Mouse (Mus musculus): ENCODE measurements around the gene Foxb1. TPM values are rescaled to one million over a fixed set of nuclear protein-coding genes. Genes with fewer than 3 reads are reported as not detected.
A peak's percentile ranks its signal among the peaks of the same experiment; 100 is the strongest.

Foxb1 gene
- polyA plus RNA-seq, 1 experiment from 2014 or later: not detected

DNA sequence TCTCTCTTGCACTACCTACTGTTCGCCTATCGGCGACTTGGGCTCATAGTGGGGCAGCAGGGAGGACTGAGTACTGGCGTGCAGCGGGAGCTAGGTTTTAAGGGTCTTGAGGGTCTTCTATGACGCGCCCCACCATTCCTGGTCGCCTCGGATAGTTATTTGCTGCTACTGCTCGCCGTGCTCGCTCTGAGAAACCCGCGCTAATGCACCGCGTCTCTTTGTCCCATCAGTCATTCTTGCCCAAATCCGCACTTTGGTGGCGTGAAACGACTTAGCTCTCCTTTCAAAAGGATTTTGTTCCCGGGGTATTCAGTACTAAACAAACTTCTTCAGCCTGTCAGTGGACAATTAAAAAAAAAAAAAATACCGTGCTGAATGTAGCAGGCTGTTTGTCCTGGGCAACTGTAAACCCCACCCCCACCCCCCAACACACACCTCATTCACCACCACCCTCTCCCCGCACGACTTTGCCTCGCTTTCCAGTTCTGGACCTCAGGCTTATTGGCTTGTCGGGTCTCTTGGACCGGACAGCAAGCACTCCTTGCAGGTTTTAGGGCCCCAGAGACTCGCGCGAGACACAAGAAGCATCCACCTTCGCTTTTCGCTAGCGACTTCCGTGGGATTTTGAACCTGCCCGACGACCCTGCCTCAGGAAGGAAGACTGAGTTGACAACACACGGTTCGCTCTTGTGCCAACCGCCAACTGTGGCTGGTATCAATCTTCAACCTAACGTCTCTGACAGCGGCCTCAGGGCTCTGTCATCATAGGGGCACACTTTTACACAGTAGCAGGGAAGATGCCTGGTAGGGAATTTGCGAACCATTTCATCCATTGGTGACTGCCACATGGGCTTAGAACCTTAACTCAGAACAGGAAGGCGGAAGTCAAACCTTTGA lies 4.1 kb upstream of the Foxb1 start:
- H3K27me3 ChIP-seq: peaks cover 100% of the 10 kb centered on the region
- H3K4me1 ChIP-seq (replicated peaks): peaks cover 14% of the 10 kb centered on the region
- H3K36me3 ChIP-seq: no peaks in the 10 kb centered on the region
- WGBS: 1% methylated on average over 42 of the region's 42 CpGs
- no peak overlapping the region for H3K9ac ChIP-seq
- no peak overlapping the region for H3K4me3 ChIP-seq
- H3K9me3 ChIP-seq (replicated peaks): no peaks in the 10 kb centered on the region
- H3K27ac ChIP-seq: no peak overlapping the region
- ATAC-seq (replicated peaks; ENCODE audit: insufficient number of reproducible peaks, insufficient read depth, low FRiP score, low read depth): no peak
- H3K4me2 ChIP-seq: no peak overlapping the region

DNA sequence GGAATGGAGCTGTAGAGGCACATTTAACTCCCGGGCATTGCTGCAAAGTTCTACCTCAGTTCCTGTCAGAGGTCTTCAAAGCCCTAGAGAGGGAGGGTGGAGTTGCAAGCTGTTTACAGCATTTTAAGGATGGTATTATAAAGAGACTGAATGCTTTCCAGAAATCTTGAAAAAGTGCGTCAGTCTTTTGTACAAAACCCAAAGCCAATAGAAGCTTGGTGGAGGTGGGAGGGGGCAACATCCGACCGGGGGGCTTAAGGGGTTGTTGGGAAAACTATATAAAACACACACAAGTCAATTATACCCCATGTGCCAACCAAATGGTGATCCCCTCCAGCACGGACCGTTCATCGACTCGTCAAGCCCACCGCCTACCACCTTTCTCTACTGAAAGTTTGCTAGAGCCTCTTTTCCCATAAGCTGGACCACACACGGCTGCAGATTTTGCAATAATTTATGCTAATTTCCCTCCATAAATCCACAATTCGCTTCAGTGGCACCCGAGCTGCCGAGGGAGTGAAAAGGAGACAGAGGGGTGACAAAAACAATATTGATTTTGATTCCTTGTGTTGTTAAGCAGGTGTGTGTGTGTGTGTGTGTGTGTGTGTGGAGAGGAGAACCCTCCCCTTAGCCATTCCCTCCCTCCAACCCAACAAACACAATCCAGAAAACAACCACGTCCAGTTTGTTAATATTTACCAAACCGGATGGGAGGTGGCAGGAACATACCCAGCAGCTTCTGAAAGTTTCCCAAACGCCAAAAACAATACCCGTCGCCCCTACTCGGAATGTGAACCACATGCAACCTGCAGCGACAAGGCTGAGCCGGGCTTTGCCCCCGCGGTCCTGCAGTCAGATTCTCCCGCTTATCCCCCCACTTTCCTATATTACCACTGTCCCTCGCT lies 3.2 kb upstream of the Foxb1 start:
- Histone ChIP-seq H3K9me3 (replicated peaks) (no peaks in the 10 kb centered on the region), H3K4me3 (no peak overlapping the region), H3K27me3 (peaks cover 100% of the 10 kb centered on the region), H3K36me3 (no peaks in the 10 kb centered on the region), H3K9ac (no peak overlapping the region), H3K27ac (no peak overlapping the region), H3K4me1 (replicated peaks) (peaks cover 23% of the 10 kb centered on the region), H3K4me2 (no peak overlapping the region)
- ATAC-seq (replicated peaks; ENCODE audit: insufficient number of reproducible peaks, insufficient read depth, low FRiP score, low read depth): no peak
- 1% methylated on average over 25 of the region's 25 CpGs for WGBS

DNA sequence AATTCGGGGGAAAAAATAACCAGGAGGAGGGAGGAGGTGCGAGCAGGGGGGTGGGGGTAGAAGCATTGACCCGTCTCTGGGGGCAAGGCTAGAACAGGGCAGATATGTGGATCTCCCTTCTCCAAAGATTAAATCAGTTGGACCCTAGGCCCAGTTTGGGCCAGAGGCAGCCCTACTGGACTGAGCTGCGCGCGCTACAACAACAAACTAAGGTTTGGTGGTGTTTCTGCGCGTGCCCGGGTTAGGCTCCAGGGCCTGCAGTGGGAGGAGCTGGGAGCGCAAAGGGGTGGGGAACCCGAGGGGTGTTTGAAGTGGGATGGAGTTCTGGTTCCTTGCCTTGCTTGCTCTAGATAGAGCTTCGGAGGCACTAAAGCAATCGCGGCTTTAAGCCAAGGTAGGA lies 2.0 kb upstream of the Foxb1 start:
- Histone ChIP-seq H3K4me1 (replicated peaks) (peaks cover 29% of the 10 kb centered on the region), H3K9me3 (replicated peaks) (no peaks in the 10 kb centered on the region), H3K27ac (no peak overlapping the region), H3K4me3 (0 out of 2 replicates have a peak overlapping the region, but pooled peaks have one; percentile 3), H3K27me3 (peaks cover 100% of the 10 kb centered on the region), H3K4me2 (no peak overlapping the region), H3K36me3 (no peaks in the 10 kb centered on the region), H3K9ac (no peak overlapping the region)
- WGBS: under 1% methylated on average over 14 of the region's 14 CpGs
- ATAC-seq (replicated peaks; ENCODE audit: insufficient number of reproducible peaks, insufficient read depth, low FRiP score, low read depth): no peak

- H3K36me3 ChIP-seq: no peaks in the 10 kb centered on the region
- H3K4me3 ChIP-seq: no peak overlapping the region
- WGBS: 1% methylated on average over 12 of the region's 12 CpGs
- peaks cover 99% of the 10 kb centered on the region for H3K27me3 ChIP-seq
- ATAC-seq (replicated peaks; ENCODE audit: insufficient number of reproducible peaks, insufficient read depth, low FRiP score, low read depth): no peak
- H3K9me3 ChIP-seq (replicated peaks): no peaks in the 10 kb centered on the region
- H3K4me2 ChIP-seq: no peak overlapping the region
- no peak overlapping the region for H3K27ac ChIP-seq
- peaks cover 29% of the 10 kb centered on the region for H3K4me1 ChIP-seq (replicated peaks)
- no peak overlapping the region for H3K9ac ChIP-seq
These were observed 1.5 kb upstream of the Foxb1 start for GRCm38 (mm10) chr9:69762221-69762620.

DNA sequence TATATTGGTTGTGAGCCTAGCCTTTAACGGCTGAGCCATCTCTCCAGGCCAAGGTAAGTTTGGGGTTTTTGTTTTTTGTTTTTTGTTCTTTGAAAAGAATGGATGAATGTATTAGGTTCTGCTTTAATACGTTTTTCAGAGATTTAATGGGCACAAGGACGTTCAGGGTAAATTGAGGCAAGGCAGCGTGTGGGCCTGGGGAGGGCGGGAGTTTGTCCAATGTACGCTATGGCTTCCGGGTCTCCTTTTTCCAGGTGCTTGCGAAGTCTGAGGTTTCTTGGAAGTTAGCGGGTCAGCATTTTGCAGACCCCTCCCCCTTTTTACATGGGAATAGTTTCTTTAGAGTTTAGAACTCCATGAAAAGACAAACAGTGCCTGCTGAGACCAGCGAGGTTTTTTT lies 829 bp upstream of the Foxb1 start:
- Histone ChIP-seq H3K27ac (no peak overlapping the region), H3K4me2 (no peak overlapping the region), H3K36me3 (no peaks in the 10 kb centered on the region), H3K4me1 (replicated peaks) (peaks cover 29% of the 10 kb centered on the region), H3K27me3 (peaks cover 99% of the 10 kb centered on the region), H3K9me3 (replicated peaks) (no peaks in the 10 kb centered on the region), H3K4me3 (no peak overlapping the region), H3K9ac (no peak overlapping the region)
- 2% methylated on average over 10 of the region's 10 CpGs for WGBS
- ATAC-seq (replicated peaks; ENCODE audit: insufficient number of reproducible peaks, insufficient read depth, low FRiP score, low read depth): no peak

GRCm38 (mm10) chr9:69759721-69760221 lies 969 bp downstream of the Foxb1 start:
- Histone ChIP-seq H3K4me1 (replicated peaks) (peaks cover 29% of the 10 kb centered on the region), H3K9me3 (replicated peaks) (no peaks in the 10 kb centered on the region), H3K4me2 (peak overlapping the region; percentile 8; the same call in 1 of the 2 replicates), H3K36me3 (no peaks in the 10 kb centered on the region), H3K4me3 (peak overlapping the region; percentile 14; the same call in 1 of the 2 replicates), H3K9ac (no peak overlapping the region), H3K27ac (no peak overlapping the region), H3K27me3 (peaks cover 99% of the 10 kb centered on the region)
- no peak for ATAC-seq (replicated peaks; ENCODE audit: insufficient number of reproducible peaks, insufficient read depth, low FRiP score, low read depth)
- WGBS: 1% methylated on average over 44 of the region's 44 CpGs

- Histone ChIP-seq H3K9ac (no peak overlapping the region), H3K4me3 (peak overlapping the region; percentile 14), H3K9me3 (replicated peaks) (no peaks in the 10 kb centered on the region), H3K4me2 (peak overlapping the region; percentile 22; the same call in 1 of the 2 replicates), H3K36me3 (no peaks in the 10 kb centered on the region), H3K27ac (no peak overlapping the region), H3K4me1 (replicated peaks) (peaks cover 25% of the 10 kb centered on the region), H3K27me3 (peaks cover 99% of the 10 kb centered on the region)
- under 1% methylated on average over 42 of the region's 42 CpGs for WGBS
- no peak for ATAC-seq (replicated peaks; ENCODE audit: insufficient number of reproducible peaks, insufficient read depth, low FRiP score, low read depth)
These were observed 1.7 kb downstream of the Foxb1 start for GRCm38 (mm10) chr9:69758946-69759615.

DNA sequence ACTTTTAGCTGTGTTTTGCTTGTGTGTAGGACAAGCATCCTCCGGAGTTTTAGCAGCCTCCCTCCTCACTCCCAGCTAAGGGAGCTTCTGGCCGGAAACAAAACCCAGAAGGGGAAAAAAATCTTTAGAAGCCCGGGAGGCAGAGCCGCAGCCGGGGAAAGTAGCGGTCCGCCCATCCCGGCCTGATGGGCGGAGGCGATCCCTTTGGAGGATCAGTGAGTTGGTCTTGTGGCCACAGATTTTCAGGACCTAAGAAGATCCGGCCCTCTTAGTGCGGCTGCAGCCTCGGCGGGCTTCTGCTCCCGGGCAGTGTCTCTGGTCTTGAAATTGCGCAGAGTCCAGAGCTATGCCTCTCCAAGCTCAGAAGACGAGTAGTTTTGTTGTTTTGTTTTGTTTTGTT lies 2.2 kb downstream of the Foxb1 start:
- Histone ChIP-seq H3K36me3 (no peaks in the 10 kb centered on the region), H3K27ac (no peak overlapping the region), H3K4me3 (peak overlapping the region; percentile 14), H3K9ac (no peak overlapping the region), H3K4me1 (replicated peaks) (peaks cover 25% of the 10 kb centered on the region), H3K9me3 (replicated peaks) (no peaks in the 10 kb centered on the region), H3K4me2 (peak overlapping the region; percentile 22; the same call in 1 of the 2 replicates), H3K27me3 (peaks cover 99% of the 10 kb centered on the region)
- under 1% methylated on average over 17 of the region's 17 CpGs for WGBS
- ATAC-seq (replicated peaks; ENCODE audit: insufficient number of reproducible peaks, insufficient read depth, low FRiP score, low read depth): no peak

DNA sequence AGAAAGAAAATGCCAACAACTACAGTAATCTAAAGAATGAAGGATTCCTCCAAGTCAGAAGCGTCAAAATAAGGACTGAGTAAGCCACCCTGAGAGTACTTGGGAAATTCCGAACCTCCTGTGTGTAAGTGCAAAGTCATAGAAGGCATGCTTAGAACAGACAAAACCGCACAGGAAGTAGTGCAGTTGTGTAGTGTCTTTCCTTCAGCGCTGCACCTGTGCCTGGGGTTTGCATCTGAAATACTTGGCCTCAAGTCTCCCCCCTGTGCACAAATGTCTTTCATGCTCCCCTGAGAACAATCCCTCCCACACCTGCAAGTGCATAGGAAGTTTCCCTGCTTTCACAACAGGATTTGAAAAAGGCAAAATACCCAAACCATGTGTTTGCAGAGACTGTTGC lies 3.5 kb downstream of the Foxb1 start:
- 7% methylated on average over 4 of the region's 4 CpGs for WGBS
- Histone ChIP-seq H3K4me1 (replicated peaks) (peaks cover 20% of the 10 kb centered on the region), H3K27me3 (peaks cover 98% of the 10 kb centered on the region), H3K9me3 (replicated peaks) (no peaks in the 10 kb centered on the region), H3K27ac (no peak overlapping the region), H3K9ac (no peak overlapping the region), H3K4me2 (no peak overlapping the region), H3K36me3 (no peaks in the 10 kb centered on the region), H3K4me3 (no peak overlapping the region)
- no peak for ATAC-seq (replicated peaks; ENCODE audit: insufficient number of reproducible peaks, insufficient read depth, low FRiP score, low read depth)

GRCm38 (mm10) chr9:69756456-69756855 lies 4.3 kb downstream of the Foxb1 start:
- H3K27ac ChIP-seq: no peak overlapping the region
- no peak overlapping the region for H3K4me3 ChIP-seq
- no peak overlapping the region for H3K9ac ChIP-seq
- peaks cover 98% of the 10 kb centered on the region for H3K27me3 ChIP-seq
- no peaks in the 10 kb centered on the region for H3K36me3 ChIP-seq
- H3K4me2 ChIP-seq: no peak overlapping the region
- no peaks in the 10 kb centered on the region for H3K9me3 ChIP-seq (replicated peaks)
- ATAC-seq (replicated peaks; ENCODE audit: insufficient number of reproducible peaks, insufficient read depth, low FRiP score, low read depth): no peak
- H3K4me1 ChIP-seq (replicated peaks): peaks cover 20% of the 10 kb centered on the region
- 22% methylated on average over 3 of the region's 3 CpGs for WGBS

DNA sequence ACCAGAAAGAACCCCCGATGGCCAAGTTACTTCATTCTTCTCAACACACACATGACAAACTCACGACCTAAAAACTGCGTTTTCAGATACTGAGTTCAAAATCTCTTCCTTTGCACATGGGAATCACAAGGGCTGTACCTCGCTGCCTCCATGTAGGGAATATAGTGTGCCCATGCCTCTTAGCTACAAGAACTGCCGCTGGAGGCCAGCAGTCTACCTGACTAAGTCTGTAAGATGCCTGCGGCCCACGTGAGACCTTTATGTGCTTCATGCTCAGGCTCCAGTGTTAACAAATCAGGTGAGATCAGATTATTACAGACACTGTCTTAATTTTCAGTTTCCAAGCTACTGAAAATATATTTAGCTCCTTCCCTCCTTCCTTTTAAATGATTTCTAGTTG lies 4.7 kb downstream of the Foxb1 start:
- H3K4me3 ChIP-seq: no peak overlapping the region
- H3K4me2 ChIP-seq: no peak overlapping the region
- H3K9ac ChIP-seq: no peak overlapping the region
- no peak for ATAC-seq (replicated peaks; ENCODE audit: insufficient number of reproducible peaks, insufficient read depth, low FRiP score, low read depth)
- no peaks in the 10 kb centered on the region for H3K9me3 ChIP-seq (replicated peaks)
- peaks cover 20% of the 10 kb centered on the region for H3K4me1 ChIP-seq (replicated peaks)
- peaks cover 94% of the 10 kb centered on the region for H3K27me3 ChIP-seq
- 23% methylated on average over 7 of the region's 7 CpGs for WGBS
- H3K36me3 ChIP-seq: no peaks in the 10 kb centered on the region
- H3K27ac ChIP-seq: no peak overlapping the region

Measured in heart, embryonic 15.5 days (tissue).